Mouse (Mus musculus) embryonic facial prominence, embryonic 12.5 days (tissue): ENCODE measurements around the gene Mark1. TPM values are rescaled to one million over a fixed set of nuclear protein-coding genes. Genes with fewer than 3 reads are reported as not detected.
A peak's percentile ranks its signal among the peaks of the same experiment; 100 is the strongest.

Source experiments
- ATAC-seq: fragments of 200-750 bp; cut with Nextera tagmentation; 2 replicates; pipeline ENCODE4 v1.8.0; 2017; ENCODE audit not compliant: insufficient number of reproducible peaks, insufficient read depth, low FRiP score, low TSS enrichment
- H3K27ac ChIP-seq: fragments of 300-500 bp; sonication (generic); 2 replicates; pipeline ENCODE4 v1.5.1; 2016; ENCODE audit warnings: mild to moderate bottlenecking
- H3K27me3 ChIP-seq: fragments of 300-500 bp; sonication (generic); 2 replicates; pipeline ENCODE4 v1.6.1; 2016; ENCODE audit warnings: mild to moderate bottlenecking, moderate library complexity
- H3K36me3 ChIP-seq: fragments of 300-500 bp; sonication (generic); 2 replicates; pipeline ENCODE4 v1.6.1; 2016; ENCODE audit warnings: mild to moderate bottlenecking
- H3K4me1 ChIP-seq: fragments of 300-500 bp; sonication (generic); 2 replicates; pipeline ENCODE4 v1.6.1; 2016
- H3K4me2 ChIP-seq: fragments of 300-500 bp; sonication (generic); replicated peaks from 2 replicates; pipeline ENCODE4 v1.6.1; 2016; ENCODE audit warnings: mild to moderate bottlenecking, moderate library complexity
- H3K4me3 ChIP-seq: fragments of 300-500 bp; sonication (generic); 2 replicates; pipeline ENCODE4 v1.5.1; 2016; ENCODE audit warnings: mild to moderate bottlenecking
- H3K9ac ChIP-seq: fragments of 300-500 bp; sonication (generic); 2 replicates; pipeline ENCODE4 v1.6.1; 2016; ENCODE audit warnings: mild to moderate bottlenecking, moderate library complexity
- H3K9me3 ChIP-seq: fragments of 300-500 bp; sonication (generic); 2 replicates; pipeline ENCODE4 v1.6.1; 2016; ENCODE audit warnings: mild to moderate bottlenecking, moderate library complexity
- WGBS: fragments of 180-500 bp; shearing (Covaris S2); methylation state at CpG from one replicate; pipeline ENCODE4 v1.1.7; 2016; 5-methylcytosine and 5-hydroxymethylcytosine counted together
- polyA plus RNA-seq: library from polyadenylated mRNA; unstranded; fragments of >200 nt; fragmentation: Nextera tagmentation; extraction: Ambion mirVana; gene quantifications from 2 replicates; pipeline ENCODE4 v1.2.1, GENCODE M21; 2016

The Mark1 gene
- polyA plus RNA-seq, 1 experiment from 2014 or later, result 4.6 TPM

GRCm38 (mm10) chr1:184958388-184958787, 41.0 kb downstream of the Mark1 start:
- Histone ChIP-seq H3K4me2 (no peak overlapping the region), H3K36me3 (no peaks in the 10 kb centered on the region), H3K4me1 (no peaks in the 10 kb centered on the region), H3K9ac (no peak overlapping the region), H3K27me3 (no peaks in the 10 kb centered on the region), H3K27ac (no peak overlapping the region), H3K9me3 (peaks cover 16% of the 10 kb centered on the region; the same call in 1 of the 2 replicates), H3K4me3 (no peak overlapping the region)
- no peak for ATAC-seq
- WGBS, result 78% methylated on average over 6 of the region's 6 CpGs

GRCm38 (mm10) chr1:184951758-184952157, 47.6 kb downstream of the Mark1 start:
- no peaks in the 10 kb centered on the region for H3K36me3 ChIP-seq
- H3K9ac ChIP-seq, result no peak overlapping the region
- 58% methylated on average over 5 of the region's 5 CpGs for WGBS
- H3K4me3 ChIP-seq, result no peak overlapping the region
- 0 out of 2 replicates have a peak, but pooled peaks cover 1% of the 10 kb centered on the region for H3K9me3 ChIP-seq
- no peaks in the 10 kb centered on the region for H3K4me1 ChIP-seq
- ATAC-seq, result no peak
- H3K4me2 ChIP-seq, result no peak overlapping the region
- no peak overlapping the region for H3K27ac ChIP-seq
- H3K27me3 ChIP-seq, result no peaks in the 10 kb centered on the region

GRCm38 (mm10) chr1:184951057-184951456, 48.3 kb downstream of the Mark1 start:
- H3K4me3 ChIP-seq, result no peak overlapping the region

GRCm38 (mm10) chr1:184938106-184938505, 61.3 kb downstream of the Mark1 start:
- H3K27ac ChIP-seq, result no peak overlapping the region
- no peak overlapping the region for H3K4me2 ChIP-seq
- H3K9ac ChIP-seq, result no peak overlapping the region
- no peaks in the 10 kb centered on the region for H3K36me3 ChIP-seq
- no peaks in the 10 kb centered on the region; the same call in 1 of the 2 replicates for H3K4me1 ChIP-seq
- no peak for ATAC-seq
- WGBS, result 90% methylated on average over 4 of the region's 4 CpGs
- no peaks in the 10 kb centered on the region for H3K9me3 ChIP-seq
- no peak overlapping the region for H3K4me3 ChIP-seq
- no peaks in the 10 kb centered on the region for H3K27me3 ChIP-seq

More at GRCm38 (mm10) chr1:184951057-184951456, 48.3 kb downstream of the Mark1 start:
- 93% methylated on average over 11 of the region's 11 CpGs for WGBS
- Histone ChIP-seq H3K9ac (no peak overlapping the region), H3K9me3 (no peaks in the 10 kb centered on the region), H3K27me3 (no peaks in the 10 kb centered on the region), H3K4me1 (no peaks in the 10 kb centered on the region), H3K4me2 (no peak overlapping the region), H3K27ac (no peak overlapping the region), H3K36me3 (no peaks in the 10 kb centered on the region)
- no peak for ATAC-seq

GRCm38 (mm10) chr1:184935980-184936379, 63.4 kb downstream of the Mark1 start:
- no peaks in the 10 kb centered on the region for H3K36me3 ChIP-seq
- H3K4me1 ChIP-seq, result no peaks in the 10 kb centered on the region; the same call in 1 of the 2 replicates
- ATAC-seq, result no peak
- no peak overlapping the region for H3K9ac ChIP-seq
- no peak overlapping the region for H3K27ac ChIP-seq
- no peaks in the 10 kb centered on the region for H3K27me3 ChIP-seq
- no peak overlapping the region for H3K4me2 ChIP-seq
- H3K9me3 ChIP-seq, result no peaks in the 10 kb centered on the region
- WGBS, result 44% methylated on average over 5 of the region's 5 CpGs
- no peak overlapping the region for H3K4me3 ChIP-seq

- H3K4me1 ChIP-seq, result no peaks in the 10 kb centered on the region; the same call in 1 of the 2 replicates
- peak overlapping the region; percentile 63; the same call in 1 of the 2 replicates for H3K27ac ChIP-seq
- WGBS, result 63% methylated on average over 6 of the region's 6 CpGs
- H3K27me3 ChIP-seq, result no peaks in the 10 kb centered on the region
- H3K4me3 ChIP-seq, result no peak overlapping the region
- no peaks in the 10 kb centered on the region for H3K9me3 ChIP-seq
- H3K4me2 ChIP-seq, result no peak overlapping the region
- H3K36me3 ChIP-seq, result no peaks in the 10 kb centered on the region
- no peak overlapping the region for H3K9ac ChIP-seq
- no peak for ATAC-seq
Measured at GRCm38 (mm10) chr1:184935490-184935889, 63.9 kb downstream of the Mark1 start.

GRCm38 (mm10) chr1:184931097-184931496, 68.3 kb downstream of the Mark1 start:
- Histone ChIP-seq H3K27me3 (no peaks in the 10 kb centered on the region), H3K4me2 (no peak overlapping the region), H3K4me3 (no peak overlapping the region), H3K9me3 (no peaks in the 10 kb centered on the region), H3K27ac (no peak overlapping the region), H3K9ac (no peak overlapping the region), H3K36me3 (peaks cover 6% of the 10 kb centered on the region; the same call in 1 of the 2 replicates), H3K4me1 (no peaks in the 10 kb centered on the region; the same call in 1 of the 2 replicates)
- 92% methylated on average over 6 of the region's 6 CpGs for WGBS
- no peak for ATAC-seq

- H3K4me1 ChIP-seq, result no peaks in the 10 kb centered on the region
- H3K27ac ChIP-seq, result no peak overlapping the region
- no peak for ATAC-seq
- no peak overlapping the region for H3K9ac ChIP-seq
- no peak overlapping the region for H3K4me2 ChIP-seq
- 75% methylated on average over 1 of the region's 1 CpGs for WGBS
- peaks cover 12% of the 10 kb centered on the region; the same call in 1 of the 2 replicates for H3K36me3 ChIP-seq
- H3K27me3 ChIP-seq, result no peaks in the 10 kb centered on the region
- H3K9me3 ChIP-seq, result no peaks in the 10 kb centered on the region
- H3K4me3 ChIP-seq, result no peak overlapping the region
Measured at GRCm38 (mm10) chr1:184928382-184928781, 71.0 kb downstream of the Mark1 start.

- Histone ChIP-seq H3K27ac (no peak overlapping the region), H3K9ac (no peak overlapping the region), H3K4me2 (no peak overlapping the region), H3K27me3 (no peaks in the 10 kb centered on the region), H3K9me3 (no peaks in the 10 kb centered on the region), H3K4me1 (no peaks in the 10 kb centered on the region), H3K36me3 (peaks cover 16% of the 10 kb centered on the region), H3K4me3 (no peak overlapping the region)
- 97% methylated on average over 1 of the region's 1 CpGs for WGBS
- no peak for ATAC-seq
Measured at GRCm38 (mm10) chr1:184927911-184928310, 71.5 kb downstream of the Mark1 start.

GRCm38 (mm10) chr1:184922824-184923223, 76.5 kb downstream of the Mark1 start:
- H3K9me3 ChIP-seq, result no peaks in the 10 kb centered on the region
- no peaks in the 10 kb centered on the region for H3K27me3 ChIP-seq
- ATAC-seq, result no peak
- no peaks in the 10 kb centered on the region for H3K4me1 ChIP-seq
- no peak overlapping the region for H3K27ac ChIP-seq
- no peak overlapping the region for H3K4me3 ChIP-seq
- peaks cover 36% of the 10 kb centered on the region for H3K36me3 ChIP-seq
- H3K9ac ChIP-seq, result no peak overlapping the region
- WGBS, result 89% methylated on average over 13 of the region's 13 CpGs
- H3K4me2 ChIP-seq, result no peak overlapping the region

- H3K4me2 ChIP-seq, result no peak overlapping the region
- H3K27me3 ChIP-seq, result no peaks in the 10 kb centered on the region
- ATAC-seq, result no peak
- H3K36me3 ChIP-seq, result peaks cover 39% of the 10 kb centered on the region
- WGBS, result 82% methylated on average over 5 of the region's 5 CpGs
- no peak overlapping the region for H3K9ac ChIP-seq
- H3K4me3 ChIP-seq, result no peak overlapping the region
- H3K9me3 ChIP-seq, result no peaks in the 10 kb centered on the region
- H3K27ac ChIP-seq, result no peak overlapping the region
- no peaks in the 10 kb centered on the region for H3K4me1 ChIP-seq
Measured at GRCm38 (mm10) chr1:184920057-184920456, 79.3 kb downstream of the Mark1 start.

- no peak for ATAC-seq
- peaks cover 35% of the 10 kb centered on the region for H3K36me3 ChIP-seq
- no peak overlapping the region for H3K4me3 ChIP-seq
- no peak overlapping the region for H3K9ac ChIP-seq
- no peak overlapping the region for H3K4me2 ChIP-seq
- no peak overlapping the region for H3K27ac ChIP-seq
- no peaks in the 10 kb centered on the region for H3K27me3 ChIP-seq
- 81% methylated on average over 5 of the region's 5 CpGs for WGBS
- no peaks in the 10 kb centered on the region for H3K9me3 ChIP-seq
- no peaks in the 10 kb centered on the region for H3K4me1 ChIP-seq
Measured at GRCm38 (mm10) chr1:184918227-184918888, 81.0 kb downstream of the Mark1 start.
